ENCODE assay signal across 25 mouse cellular contexts in genomic region chr4:129750430-129750829, GRCm38 (mm10). TPM values are rescaled to one million over a fixed set of nuclear protein-coding genes. Genes with fewer than 3 reads are reported as not detected.
A peak's percentile ranks its signal among the peaks of the same experiment; 100 is the strongest.
DNase-seq lines count a peak whose midpoint lies in the region; ATAC-seq and TF ChIP-seq lines count a peak whose summit lies in the region.
"Had no signal": no experiment of that assay in that cellular context is flagged by ENCODE, and none has a peak within 500 bp of the region (broad histone marks: within the 10 kb centered on the region; RNA-seq: fewer than 3 reads in every experiment).

No protein-coding gene starts in this region.

- peak; percentile 98 for DNase-seq in ES-CJ7 (ENCODE audit: low read depth, low spot score)
- peak; percentile 60 for DNase-seq in naive thymus-derived CD4-positive, alpha-beta T cell, adult 2 months (ENCODE audit: low read depth)
- no peak for DNase-seq in urinary bladder, postnatal 4 days (ENCODE audit: low spot score in 2 of 2)
- DNase-seq in gastrocnemius, adult 2 months: no peak
- DNase-seq in layer of hippocampus, adult 11-12 months (ENCODE audit: low spot score): no peak
- DNase-seq: adrenal gland, adult 8-10 months; cerebellum, adult 11-12 months; cerebellum, postnatal 10 days; forebrain, postnatal 0 days; gastrocnemius, postnatal 36 days; layer of hippocampus, postnatal 36 days; lung, postnatal 4 days; midbrain, embryonic 14.5 days; thymus, adult 18-20 months had no signal

- intact Hi-C loops in gastrocnemius, adult 2 months (cut with DNase I): loop anchor here (10.0 kb wide), 1 partner anchor 1006 kb away; no protein-coding TSS in a partner anchor

- H3K4me3 ChIP-seq in gastrocnemius, adult 2 months: no peak overlapping the region
- H3K4me3 ChIP-seq: forebrain, embryonic 10.5 days; hindbrain, embryonic 13.5 days; kidney, embryonic 15.5 days; layer of hippocampus, adult 2 months; limb, embryonic 15.5 days; lung, embryonic 15.5 days; neural tube, embryonic 13.5 days; stomach, embryonic 15.5 days had no signal

- no peak for TF ChIP-seq CTCF in gastrocnemius, adult 2 months (IDR thresholded peaks at IDR 0.05)

- peak; percentile 30 for ATAC-seq in CD4-positive, CD25-positive, alpha-beta regulatory T cell, adult 4 months
- ATAC-seq in activated CD4-positive, CD25-positive, alpha-beta regulatory T cell, adult 4 months: peak; percentile 65
- ATAC-seq: forebrain, postnatal 0 days had no signal

- no peak overlapping the region for H3K27ac ChIP-seq in gastrocnemius, adult 2 months
- H3K27ac ChIP-seq: forebrain, embryonic 10.5 days; hindbrain, embryonic 13.5 days; kidney, embryonic 15.5 days; layer of hippocampus, adult 2 months; limb, embryonic 15.5 days; liver, embryonic 14.5 days; lung, embryonic 15.5 days; neural tube, embryonic 13.5 days; stomach, embryonic 15.5 days had no signal

RNA-seq across cellular contexts. Expression of gene Khdrbs1, which starts 8.3 kb away (rescaled TPM):
- 10 to 100 TPM; 24.8 to 39.1 TPM for polyA plus RNA-seq in CD4-positive, CD25-positive, alpha-beta regulatory T cell, adult 4 months (2017; shearing (Covaris generic))
- 10 to 100 TPM; 34.4 to 34.7 TPM for polyA plus RNA-seq in activated CD4-positive, CD25-positive, alpha-beta regulatory T cell, adult 4 months (2017; shearing (Covaris generic))
- total RNA-seq in gastrocnemius, adult 2 months (2021): 10 to 100 TPM; 24.3 to 27.0 TPM

RNA-seq across cellular contexts. Expression of gene Tmem39b, which starts 53.8 kb away (rescaled TPM):
- 10 to 100 TPM in 1 of 2 experiments, 1 to 10 TPM in 1; 8.1 to 16.8 TPM for polyA plus RNA-seq in CD4-positive, CD25-positive, alpha-beta regulatory T cell, adult 4 months (2017; shearing (Covaris generic))
- 10 to 100 TPM in 1 of 2 experiments, 1 to 10 TPM in 1; 7.6 to 15.6 TPM for polyA plus RNA-seq in activated CD4-positive, CD25-positive, alpha-beta regulatory T cell, adult 4 months (2017; shearing (Covaris generic))
- 1 to 10 TPM; 3.1 to 4.4 TPM for total RNA-seq in gastrocnemius, adult 2 months (2021)

Comparison
In these comparisons a context has a peak if more than half of its experiments do, and no peak if none do; other contexts are left out.
1. DNase-seq: peak in ES-CJ7 (single experiment) and naive thymus-derived CD4-positive, alpha-beta T cell, adult 2 months (single experiment); none in urinary bladder, postnatal 4 days (0 of 2), gastrocnemius, adult 2 months (single experiment) and layer of hippocampus, adult 11-12 months (single experiment).